Mouse (Mus musculus): ENCODE results near the gene Fcamr. TPM values are rescaled to one million over a fixed set of nuclear protein-coding genes. Genes with fewer than 3 reads are reported as not detected.

Fcamr gene
- total RNA-seq, 2 experiments from 2014 or later: not detected

- no peak for DNase-seq (ENCODE audit: low spot score in 2 of 2)
These were observed 809 bp downstream of the Fcamr start for GRCm38 (mm10) chr1:130801511-130801910.

GRCm38 (mm10) chr1:130802976-130803375, 2.3 kb downstream of the Fcamr start:
- no peak for DNase-seq (ENCODE audit: low spot score in 2 of 2)

- DNase-seq (ENCODE audit: low spot score in 2 of 2): no peak
These were observed 3.6 kb downstream of the Fcamr start for GRCm38 (mm10) chr1:130804279-130804678.

GRCm38 (mm10) chr1:130810906-130811305, 10.2 kb downstream of the Fcamr start:
- no peak for DNase-seq (ENCODE audit: low spot score in 2 of 2)

- no peak for DNase-seq (ENCODE audit: low spot score in 2 of 2)
These were observed 10.6 kb downstream of the Fcamr start for GRCm38 (mm10) chr1:130811316-130811715.

GRCm38 (mm10) chr1:130819737-130820136, 19.0 kb downstream of the Fcamr start:
- DNase-seq (ENCODE audit: low spot score in 2 of 2): no peak

- DNase-seq (ENCODE audit: low spot score in 2 of 2): no peak
These were observed 19.8 kb downstream of the Fcamr start for GRCm38 (mm10) chr1:130820316-130821148.

GRCm38 (mm10) chr1:130821149-130821471, 20.4 kb downstream of the Fcamr start:
- DNase-seq (ENCODE audit: low spot score in 2 of 2): no peak

- DNase-seq (ENCODE audit: low spot score in 2 of 2): no peak
These were observed 21.4 kb downstream of the Fcamr start for GRCm38 (mm10) chr1:130821911-130822625.

- DNase-seq (ENCODE audit: low spot score in 2 of 2): no peak
These were observed 25.7 kb downstream of the Fcamr start, which contains the start of gene Pigr for GRCm38 (mm10) chr1:130826448-130826847. Pigr (plus strand) TSS chr1:130826684.

- DNase-seq (ENCODE audit: low spot score in 2 of 2): no peak
These were observed 28.0 kb downstream of the Fcamr start for GRCm38 (mm10) chr1:130828656-130829055.

- DNase-seq (ENCODE audit: low spot score in 2 of 2): no peak
These were observed 29.5 kb downstream of the Fcamr start for GRCm38 (mm10) chr1:130829906-130830830.

GRCm38 (mm10) chr1:130832230-130833149, 31.8 kb downstream of the Fcamr start:
- DNase-seq (ENCODE audit: low spot score in 2 of 2): no peak

GRCm38 (mm10) chr1:130835161-130835936, 34.6 kb downstream of the Fcamr start:
- no peak for DNase-seq (ENCODE audit: low spot score in 2 of 2)

- DNase-seq (ENCODE audit: low spot score in 2 of 2): no peak
These were observed 37.6 kb downstream of the Fcamr start for GRCm38 (mm10) chr1:130838288-130838687.

GRCm38 (mm10) chr1:130840599-130841379, 40.1 kb downstream of the Fcamr start:
- no peak for DNase-seq (ENCODE audit: low spot score in 2 of 2)

GRCm38 (mm10) chr1:130841621-130842020, 40.9 kb downstream of the Fcamr start:
- DNase-seq (ENCODE audit: low spot score in 2 of 2): no peak

GRCm38 (mm10) chr1:130844516-130844915, 43.8 kb downstream of the Fcamr start:
- DNase-seq (ENCODE audit: low spot score in 2 of 2): no peak

All from gastrocnemius, postnatal 4 days (tissue).